In the genomic region with DNA sequence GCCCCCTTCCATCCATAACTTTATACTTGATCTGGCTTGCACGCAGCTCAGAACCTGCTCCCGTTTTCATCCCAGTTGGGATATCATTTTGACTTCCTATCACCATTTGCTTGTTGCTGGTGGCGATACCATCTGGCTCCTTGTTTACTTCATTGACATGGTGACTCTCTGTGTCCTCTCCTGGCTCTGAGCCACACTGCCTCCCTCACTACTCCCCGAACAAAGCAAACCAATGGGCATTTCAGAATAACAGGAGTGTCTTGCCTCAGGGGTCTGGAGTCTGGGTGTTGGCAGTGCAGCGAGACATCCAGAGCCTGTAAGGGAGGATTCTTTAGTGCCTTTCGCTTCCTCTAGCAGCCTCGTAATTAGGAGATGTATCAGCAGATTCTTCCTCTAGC, we compare ENCODE assay signal across 14 mouse cellular contexts.
DNase-seq lines count a peak whose midpoint lies in the region; ATAC-seq and TF ChIP-seq lines count a peak whose summit lies in the region.
"Had no signal": no experiment of that assay in that cellular context is flagged by ENCODE, and none has a peak within 500 bp of the region (broad histone marks: within the 10 kb centered on the region; RNA-seq: fewer than 3 reads in every experiment).

No protein-coding gene starts in this region.

- no peak for DNase-seq in frontal cortex, postnatal 25 days (ENCODE audit: low spot score in 2 of 2)
- DNase-seq in midbrain, embryonic 11.5 days (ENCODE audit: low spot score, missing footprints): no peak
- DNase-seq in midbrain, postnatal 0 days (ENCODE audit: low spot score): peak; percentile 73
- DNase-seq in embryo, embryonic 9.5 days (ENCODE audit: extremely low spot score): no peak
- DNase-seq: heart, postnatal 14 days; lung, postnatal 36 days; retina, postnatal 1 day; thymus, postnatal 36 days had no signal

- no peaks in the 10 kb centered on the region for H3K9me3 ChIP-seq in midbrain, embryonic 16.5 days (replicated peaks; ENCODE audit: control insufficient read depth, low read length, poor library complexity, severe bottlenecking)
- no peaks in the 10 kb centered on the region for H3K9me3 ChIP-seq in midbrain, embryonic 11.5 days (ENCODE audit: control insufficient read depth, low read length)
- H3K9me3 ChIP-seq in hindbrain, embryonic 16.5 days (ENCODE audit: control insufficient read depth, low read length): no peaks in the 10 kb centered on the region
- no peaks in the 10 kb centered on the region for H3K9me3 ChIP-seq in midbrain, postnatal 0 days (ENCODE audit: low read length)

- H3K4me3 ChIP-seq in midbrain, embryonic 16.5 days (ENCODE audit: low read depth, low read length): no peak overlapping the region
- no peak overlapping the region for H3K4me3 ChIP-seq in midbrain, embryonic 11.5 days (ENCODE audit: low read depth, low read length)
- H3K4me3 ChIP-seq in hindbrain, embryonic 16.5 days (ENCODE audit: low read length): no peak overlapping the region
- H3K4me3 ChIP-seq in midbrain, postnatal 0 days (ENCODE audit: low read depth, low read length): no peak overlapping the region
- H3K4me3 ChIP-seq: myocyte had no signal

- no peak overlapping the region for H3K4me2 ChIP-seq in midbrain, embryonic 16.5 days (ENCODE audit: low read length)
- no peak overlapping the region for H3K4me2 ChIP-seq in midbrain, embryonic 11.5 days
- H3K4me2 ChIP-seq in hindbrain, embryonic 16.5 days (ENCODE audit: low read length): peak overlapping the region; percentile 10
- 0 out of 2 replicates have a peak overlapping the region, but pooled peaks have one; percentile 3 for H3K4me2 ChIP-seq in midbrain, postnatal 0 days (ENCODE audit: low read depth, low read length, poor library complexity, severe bottlenecking)

- no peak overlapping the region for H3K27ac ChIP-seq in midbrain, embryonic 16.5 days (ENCODE audit: low read length)
- H3K27ac ChIP-seq in midbrain, embryonic 11.5 days (ENCODE audit: low read depth, low read length): no peak overlapping the region
- 0 out of 2 replicates have a peak overlapping the region, but pooled peaks have one; percentile 9 for H3K27ac ChIP-seq in hindbrain, embryonic 16.5 days (ENCODE audit: low read depth, low read length)
- H3K27ac ChIP-seq in midbrain, postnatal 0 days (ENCODE audit: low read depth, low read length): no peak overlapping the region
- H3K27ac ChIP-seq: kidney, postnatal 0 days had no signal

- 0 out of 2 replicates have a peak, but pooled peaks have one; percentile 7 for ATAC-seq in frontal cortex, adult (ENCODE audit: low TSS enrichment)
- 0 out of 2 replicates have a peak, but pooled peaks have one; percentile 25 for ATAC-seq in midbrain, embryonic 16.5 days
- no peak for ATAC-seq in midbrain, embryonic 11.5 days (ENCODE audit: low FRiP score)
- peak; percentile 72 for ATAC-seq in hindbrain, embryonic 16.5 days
- peak; percentile 66; the same call in 1 of the 2 replicates for ATAC-seq in midbrain, postnatal 0 days (ENCODE audit: low FRiP score)
- no peak for ATAC-seq in erythroid progenitor cell, adult 5-6 weeks (replicated peaks; ENCODE audit: low FRiP score, poor library complexity, severe bottlenecking)

- no peaks in the 10 kb centered on the region for H3K36me3 ChIP-seq in midbrain, embryonic 16.5 days (ENCODE audit: control insufficient read depth, insufficient read depth, low read length)
- H3K36me3 ChIP-seq in midbrain, embryonic 11.5 days (ENCODE audit: control insufficient read depth, insufficient read depth, low read length): no peaks in the 10 kb centered on the region
- H3K36me3 ChIP-seq in hindbrain, embryonic 16.5 days (ENCODE audit: control insufficient read depth, insufficient read depth, low read length): no peaks in the 10 kb centered on the region
- H3K36me3 ChIP-seq in midbrain, postnatal 0 days (ENCODE audit: insufficient read depth, low read length): no peaks in the 10 kb centered on the region

- H3K4me1 ChIP-seq in midbrain, embryonic 16.5 days (ENCODE audit: control insufficient read depth, insufficient read depth, low read length): no peaks in the 10 kb centered on the region
- no peaks in the 10 kb centered on the region for H3K4me1 ChIP-seq in midbrain, embryonic 11.5 days (ENCODE audit: control insufficient read depth, insufficient read depth, low read length)
- no peaks in the 10 kb centered on the region for H3K4me1 ChIP-seq in hindbrain, embryonic 16.5 days (ENCODE audit: control insufficient read depth, insufficient read depth, low read depth, low read length)
- H3K4me1 ChIP-seq in midbrain, postnatal 0 days (ENCODE audit: insufficient read depth, low read length): no peaks in the 10 kb centered on the region

- no peaks in the 10 kb centered on the region for H3K27me3 ChIP-seq in midbrain, embryonic 16.5 days (ENCODE audit: control insufficient read depth, insufficient read depth, low read depth, low read length)
- no peaks in the 10 kb centered on the region for H3K27me3 ChIP-seq in midbrain, embryonic 11.5 days (ENCODE audit: control insufficient read depth, insufficient read depth, low read length)
- H3K27me3 ChIP-seq in hindbrain, embryonic 16.5 days (replicated peaks; ENCODE audit: control insufficient read depth, insufficient read depth, low read length): no peaks in the 10 kb centered on the region
- no peaks in the 10 kb centered on the region for H3K27me3 ChIP-seq in midbrain, postnatal 0 days (ENCODE audit: insufficient read depth, low read length)

- TF ChIP-seq CTCF in midbrain, postnatal 0 days (IDR thresholded peaks at IDR 0.05): no peak

- WGBS in midbrain, embryonic 16.5 days: 85% methylated on average over 7 of the region's 7 CpGs
- WGBS in midbrain, embryonic 11.5 days: 94% methylated on average over 7 of the region's 7 CpGs
- 61% methylated on average over 7 of the region's 7 CpGs for WGBS in hindbrain, embryonic 16.5 days
- WGBS in midbrain, postnatal 0 days: 79% methylated on average over 7 of the region's 7 CpGs

- H3K9ac ChIP-seq in midbrain, embryonic 16.5 days (ENCODE audit: low read depth, low read length): no peak overlapping the region
- H3K9ac ChIP-seq in midbrain, embryonic 11.5 days (ENCODE audit: low read length): no peak overlapping the region
- H3K9ac ChIP-seq in hindbrain, embryonic 16.5 days (ENCODE audit: low read depth, low read length): no peak overlapping the region
- no peak overlapping the region for H3K9ac ChIP-seq in midbrain, postnatal 0 days (replicated peaks; ENCODE audit: low read length, poor library complexity, severe bottlenecking)

Comparison
In these comparisons a context has a peak if more than half of its experiments do, and no peak if none do; other contexts are left out.
1. ATAC-seq: peak in frontal cortex, adult (single experiment), midbrain, embryonic 16.5 days (single experiment), hindbrain, embryonic 16.5 days (single experiment) and midbrain, postnatal 0 days (single experiment); none in midbrain, embryonic 11.5 days (single experiment) and erythroid progenitor cell, adult 5-6 weeks (single experiment).
2. H3K4me2 ChIP-seq: peak in hindbrain, embryonic 16.5 days (single experiment) and midbrain, postnatal 0 days (single experiment); none in midbrain, embryonic 16.5 days (single experiment) and midbrain, embryonic 11.5 days (single experiment).